Mouse (Mus musculus) embryonic facial prominence, embryonic 13.5 days (tissue): ENCODE results near the gene Sspn. TPM values are rescaled to one million over a fixed set of nuclear protein-coding genes. Genes with fewer than 3 reads are reported as not detected.

Source experiments
- ATAC-seq: fragments of 200-750 bp; cut with Nextera tagmentation; 2 replicates; pipeline ENCODE4 v1.8.0; 2017; ENCODE audit warnings: low read depth; ENCODE audit not compliant: insufficient number of reproducible peaks, insufficient read depth, low FRiP score, low TSS enrichment
- H3K27ac ChIP-seq: fragments of 300-500 bp; sonication (generic); 2 replicates; pipeline ENCODE4 v1.5.1; 2015; ENCODE audit warnings: moderate library complexity, mild to moderate bottlenecking, inconsistent platforms
- H3K27me3 ChIP-seq: fragments of 300-500 bp; sonication (generic); 2 replicates; pipeline ENCODE4 v1.6.1; 2015; ENCODE audit warnings: mild to moderate bottlenecking, inconsistent platforms
- H3K36me3 ChIP-seq: fragments of 300-500 bp; sonication (generic); 2 replicates; pipeline ENCODE4 v1.6.1; 2015; ENCODE audit warnings: mild to moderate bottlenecking, inconsistent platforms
- H3K4me1 ChIP-seq: fragments of 300-500 bp; sonication (generic); 2 replicates; pipeline ENCODE4 v1.6.1; 2015; ENCODE audit warnings: inconsistent platforms
- H3K4me2 ChIP-seq: fragments of 300-500 bp; sonication (generic); 2 replicates; pipeline ENCODE4 v1.6.1; 2015; ENCODE audit warnings: moderate library complexity, mild to moderate bottlenecking, inconsistent platforms
- H3K4me3 ChIP-seq: fragments of 300-500 bp; sonication (generic); 2 replicates; pipeline ENCODE4 v1.5.1; 2015; ENCODE audit warnings: mild to moderate bottlenecking, inconsistent platforms
- H3K9ac ChIP-seq: fragments of 300-500 bp; sonication (generic); 2 replicates; pipeline ENCODE4 v1.6.1; 2015; ENCODE audit warnings: mild to moderate bottlenecking, inconsistent platforms
- H3K9me3 ChIP-seq: fragments of 300-500 bp; sonication (generic); 2 replicates; pipeline ENCODE4 v1.6.1; 2016; ENCODE audit warnings: inconsistent platforms
- WGBS: fragments of 180-500 bp; shearing (Covaris S2); methylation state at CpG from one replicate; pipeline ENCODE4 v1.1.7; 2015; ENCODE audit warnings: mixed read lengths; 5-methylcytosine and 5-hydroxymethylcytosine counted together
- polyA plus RNA-seq: library from polyadenylated mRNA; unstranded; fragments of >200 nt; fragmentation: Nextera tagmentation; extraction: Ambion mirVana; gene quantifications from 2 replicates; pipeline ENCODE4 v1.2.1, GENCODE M21; 2015

Gene Sspn
- polyA plus RNA-seq, 1 experiment from 2014 or later, result 12.5 TPM

- H3K9me3 ChIP-seq, result no peaks in the 10 kb centered on the region
- no peak overlapping the region for H3K27ac ChIP-seq
- 11% methylated on average over 5 of the region's 5 CpGs for WGBS
- no peaks in the 10 kb centered on the region for H3K36me3 ChIP-seq
- H3K4me2 ChIP-seq, result no peak overlapping the region
- ATAC-seq, result 0 out of 2 replicates have a peak, but pooled peaks have one; percentile 15
- H3K9ac ChIP-seq, result 0 out of 2 replicates have a peak overlapping the region, but pooled peaks have one; percentile 16
- no peaks in the 10 kb centered on the region for H3K27me3 ChIP-seq
- peaks cover 27% of the 10 kb centered on the region for H3K4me1 ChIP-seq
- no peak overlapping the region for H3K4me3 ChIP-seq
These were observed 26.6 kb downstream of the Sspn start for GRCm38 (mm10) chr6:145958070-145958469.

- ATAC-seq, result no peak
- no peak overlapping the region for H3K27ac ChIP-seq
These were observed 29.6 kb downstream of the Sspn start for GRCm38 (mm10) chr6:145961047-145961446.

GRCm38 (mm10) chr6:145963966-145964365 lies 32.5 kb downstream of the Sspn start:
- Histone ChIP-seq H3K9ac (no peak overlapping the region), H3K4me1 (peaks cover 33% of the 10 kb centered on the region), H3K27ac (no peak overlapping the region), H3K4me3 (no peak overlapping the region), H3K4me2 (no peak overlapping the region), H3K9me3 (no peaks in the 10 kb centered on the region), H3K36me3 (no peaks in the 10 kb centered on the region), H3K27me3 (no peaks in the 10 kb centered on the region)
- 82% methylated on average over 13 of the region's 13 CpGs for WGBS
- no peak for ATAC-seq

More at GRCm38 (mm10) chr6:145961047-145961446, 29.6 kb downstream of the Sspn start:
- no peaks in the 10 kb centered on the region for H3K36me3 ChIP-seq
- no peak overlapping the region for H3K4me2 ChIP-seq
- H3K9me3 ChIP-seq, result no peaks in the 10 kb centered on the region
- H3K4me3 ChIP-seq, result no peak overlapping the region
- H3K9ac ChIP-seq, result no peak overlapping the region
- WGBS, result 65% methylated on average over 8 of the region's 8 CpGs
- H3K27me3 ChIP-seq, result no peaks in the 10 kb centered on the region
- H3K4me1 ChIP-seq, result peaks cover 27% of the 10 kb centered on the region

- 62% methylated on average over 8 of the region's 8 CpGs for WGBS
- Histone ChIP-seq H3K27ac (peak overlapping the region; percentile 83), H3K4me2 (no peak overlapping the region), H3K27me3 (no peaks in the 10 kb centered on the region), H3K9ac (no peak overlapping the region), H3K4me1 (peaks cover 21% of the 10 kb centered on the region), H3K36me3 (no peaks in the 10 kb centered on the region), H3K9me3 (no peaks in the 10 kb centered on the region), H3K4me3 (no peak overlapping the region)
- no peak for ATAC-seq
These were observed 36.3 kb downstream of the Sspn start for GRCm38 (mm10) chr6:145967693-145968092.

GRCm38 (mm10) chr6:145968301-145968818 lies 36.9 kb downstream of the Sspn start:
- Histone ChIP-seq H3K9me3 (no peaks in the 10 kb centered on the region), H3K4me3 (no peak overlapping the region), H3K27ac (peak overlapping the region; percentile 83), H3K27me3 (no peaks in the 10 kb centered on the region), H3K9ac (no peak overlapping the region), H3K4me2 (no peak overlapping the region), H3K4me1 (peaks cover 21% of the 10 kb centered on the region), H3K36me3 (no peaks in the 10 kb centered on the region)
- ATAC-seq, result no peak
- 56% methylated on average over 7 of the region's 7 CpGs for WGBS

- ATAC-seq, result no peak
- WGBS, result 40% methylated on average over 10 of the region's 10 CpGs
- Histone ChIP-seq H3K4me2 (no peak overlapping the region), H3K9me3 (no peaks in the 10 kb centered on the region), H3K4me3 (no peak overlapping the region), H3K9ac (no peak overlapping the region), H3K27me3 (no peaks in the 10 kb centered on the region), H3K36me3 (no peaks in the 10 kb centered on the region), H3K4me1 (peaks cover 21% of the 10 kb centered on the region), H3K27ac (peak overlapping the region; percentile 83; the same call in 1 of the 2 replicates)
These were observed 37.4 kb downstream of the Sspn start for GRCm38 (mm10) chr6:145968821-145969220.

- H3K4me1 ChIP-seq, result peaks cover 21% of the 10 kb centered on the region
- H3K36me3 ChIP-seq, result no peaks in the 10 kb centered on the region
- H3K4me3 ChIP-seq, result no peak overlapping the region
- ATAC-seq, result no peak
- H3K4me2 ChIP-seq, result no peak overlapping the region
- H3K9ac ChIP-seq, result no peak overlapping the region
- no peaks in the 10 kb centered on the region for H3K27me3 ChIP-seq
- WGBS, result 77% methylated on average over 5 of the region's 5 CpGs
- no peaks in the 10 kb centered on the region for H3K9me3 ChIP-seq
- H3K27ac ChIP-seq, result no peak overlapping the region
These were observed 38.1 kb downstream of the Sspn start for GRCm38 (mm10) chr6:145969572-145969971.

- no peaks in the 10 kb centered on the region for H3K27me3 ChIP-seq
- H3K4me3 ChIP-seq, result no peak overlapping the region
- 84% methylated on average over 4 of the region's 4 CpGs for WGBS
- H3K36me3 ChIP-seq, result no peaks in the 10 kb centered on the region
- H3K27ac ChIP-seq, result no peak overlapping the region
- no peaks in the 10 kb centered on the region for H3K9me3 ChIP-seq
- peaks cover 17% of the 10 kb centered on the region for H3K4me1 ChIP-seq
- H3K9ac ChIP-seq, result no peak overlapping the region
- no peak overlapping the region for H3K4me2 ChIP-seq
- ATAC-seq, result no peak
These were observed 40.7 kb downstream of the Sspn start for GRCm38 (mm10) chr6:145972107-145972506.

GRCm38 (mm10) chr6:145972836-145973235 lies 41.4 kb downstream of the Sspn start:
- peaks cover 11% of the 10 kb centered on the region for H3K4me1 ChIP-seq
- H3K4me3 ChIP-seq, result no peak overlapping the region
- ATAC-seq, result no peak
- H3K27me3 ChIP-seq, result no peaks in the 10 kb centered on the region
- no peak overlapping the region for H3K9ac ChIP-seq
- H3K4me2 ChIP-seq, result no peak overlapping the region
- H3K27ac ChIP-seq, result no peak overlapping the region
- 76% methylated on average over 6 of the region's 6 CpGs for WGBS
- no peaks in the 10 kb centered on the region for H3K36me3 ChIP-seq
- no peaks in the 10 kb centered on the region for H3K9me3 ChIP-seq

GRCm38 (mm10) chr6:145973356-145973755 lies 41.9 kb downstream of the Sspn start:
- Histone ChIP-seq H3K4me3 (no peak overlapping the region), H3K9me3 (no peaks in the 10 kb centered on the region), H3K9ac (no peak overlapping the region), H3K36me3 (no peaks in the 10 kb centered on the region), H3K27ac (no peak overlapping the region), H3K4me1 (peaks cover 5% of the 10 kb centered on the region), H3K27me3 (no peaks in the 10 kb centered on the region), H3K4me2 (no peak overlapping the region)
- ATAC-seq, result no peak
- 57% methylated on average over 5 of the region's 5 CpGs for WGBS

GRCm38 (mm10) chr6:145974766-145975165 lies 43.3 kb downstream of the Sspn start:
- 70% methylated on average over 7 of the region's 7 CpGs for WGBS
- Histone ChIP-seq H3K36me3 (no peaks in the 10 kb centered on the region), H3K9me3 (no peaks in the 10 kb centered on the region), H3K27me3 (no peaks in the 10 kb centered on the region), H3K9ac (no peak overlapping the region), H3K4me3 (no peak overlapping the region), H3K4me2 (no peak overlapping the region), H3K27ac (no peak overlapping the region), H3K4me1 (no peaks in the 10 kb centered on the region)
- ATAC-seq, result no peak

- Histone ChIP-seq H3K9me3 (no peaks in the 10 kb centered on the region), H3K9ac (no peak overlapping the region), H3K27me3 (no peaks in the 10 kb centered on the region), H3K4me3 (no peak overlapping the region), H3K36me3 (no peaks in the 10 kb centered on the region), H3K27ac (no peak overlapping the region), H3K4me2 (no peak overlapping the region), H3K4me1 (no peaks in the 10 kb centered on the region)
- 63% methylated on average over 3 of the region's 3 CpGs for WGBS
- ATAC-seq, result no peak
These were observed 45.9 kb downstream of the Sspn start for GRCm38 (mm10) chr6:145977344-145977743.
